Mouse (Mus musculus) heart, embryonic 14.5 days (tissue): Measurements from ENCODE around the gene Inpp5f. TPM values are rescaled to one million over a fixed set of nuclear protein-coding genes. Genes with fewer than 3 reads are reported as not detected.
"Not testable (repeated sequence)": the region's sequence is repeated elsewhere in the genome, so short reads cannot be mapped to it uniquely, and the experiment has no call there.

Experiments
- ATAC-seq: fragments of 200-750 bp; cut with Nextera tagmentation; 2 replicates; pipeline ENCODE4 v1.8.0; 2017; ENCODE audit warnings: low read depth, moderate TSS enrichment; ENCODE audit not compliant: insufficient number of reproducible peaks, insufficient read depth, low FRiP score
- H3K27ac ChIP-seq, 2 experiments: fragments of 200-500 bp in 1 of 2; fragments of 300-500 bp in 1 of 2; sonication (generic) in 1 of 2; replicated peaks in 1 of 2; 2 replicates each; pipeline ENCODE4 v1.5.1; 2012 to 2014; ENCODE audit warnings: low read depth in 2 of 2, low read length in 2 of 2, control low read depth in 1 of 2, mild to moderate bottlenecking in 1 of 2, mixed read lengths in 1 of 2; ENCODE audit not compliant: control insufficient read depth in 1 of 2, insufficient read depth in 1 of 2
- H3K27me3 ChIP-seq: fragments of 300-500 bp; sonication (generic); 2 replicates; pipeline ENCODE4 v1.6.1; 2014; ENCODE audit warnings: mild to moderate bottlenecking, low read length, control low read depth; ENCODE audit not compliant: control insufficient read depth, insufficient read depth
- H3K36me3 ChIP-seq: fragments of 300-500 bp; sonication (generic); 2 replicates; pipeline ENCODE4 v1.6.1; 2014; ENCODE audit warnings: mild to moderate bottlenecking, control low read depth, low read length, mixed read lengths; ENCODE audit not compliant: control insufficient read depth, insufficient read depth
- H3K4me1 ChIP-seq, 2 experiments: fragments of 200-500 bp in 1 of 2; fragments of 300-500 bp in 1 of 2; sonication (generic) in 1 of 2; 2 replicates each; pipeline ENCODE4 v1.6.1; 2012 to 2014; ENCODE audit warnings: low read length in 2 of 2, control low read depth in 1 of 2, mixed read lengths in 1 of 2; ENCODE audit not compliant: control insufficient read depth in 2 of 2, insufficient read depth in 2 of 2
- H3K4me2 ChIP-seq: fragments of 300-500 bp; sonication (generic); 2 replicates; pipeline ENCODE4 v1.6.1; 2014; ENCODE audit warnings: mild to moderate bottlenecking, low read length
- H3K4me3 ChIP-seq, 2 experiments: fragments of 200-500 bp in 1 of 2; fragments of 300-500 bp in 1 of 2; sonication (generic) in 1 of 2; 2 replicates each; pipeline ENCODE4 v1.5.1; 2012 to 2014; ENCODE audit warnings: low read length in 2 of 2, mild to moderate bottlenecking in 2 of 2, control low read depth in 1 of 2, low read depth in 1 of 2, moderate library complexity in 1 of 2; ENCODE audit not compliant: control insufficient read depth in 1 of 2, insufficient read depth in 1 of 2
- H3K9ac ChIP-seq: fragments of 300-500 bp; sonication (generic); 2 replicates; pipeline ENCODE4 v1.6.1; 2014; ENCODE audit warnings: mild to moderate bottlenecking, low read length
- H3K9me3 ChIP-seq: fragments of 300-500 bp; sonication (generic); 2 replicates; pipeline ENCODE4 v1.6.1; 2016; ENCODE audit warnings: low read length, control low read depth; ENCODE audit not compliant: control insufficient read depth
- WGBS: fragments of 180-500 bp; shearing (Covaris S2); extraction: QIAGEN DNeasy Blood & Tissue Kit; methylation state at CpG from one replicate; pipeline ENCODE4 v1.1.7; 2014; 5-methylcytosine and 5-hydroxymethylcytosine counted together
- polyA plus RNA-seq: library from polyadenylated mRNA; unstranded; fragments of >200 nt; fragmentation: Nextera tagmentation; extraction: Ambion mirVana; gene quantifications from 2 replicates; pipeline ENCODE4 v1.2.1, GENCODE M21; 2014

Inpp5f gene
- polyA plus RNA-seq, 1 experiment from 2014 or later = 15.6 TPM

DNA sequence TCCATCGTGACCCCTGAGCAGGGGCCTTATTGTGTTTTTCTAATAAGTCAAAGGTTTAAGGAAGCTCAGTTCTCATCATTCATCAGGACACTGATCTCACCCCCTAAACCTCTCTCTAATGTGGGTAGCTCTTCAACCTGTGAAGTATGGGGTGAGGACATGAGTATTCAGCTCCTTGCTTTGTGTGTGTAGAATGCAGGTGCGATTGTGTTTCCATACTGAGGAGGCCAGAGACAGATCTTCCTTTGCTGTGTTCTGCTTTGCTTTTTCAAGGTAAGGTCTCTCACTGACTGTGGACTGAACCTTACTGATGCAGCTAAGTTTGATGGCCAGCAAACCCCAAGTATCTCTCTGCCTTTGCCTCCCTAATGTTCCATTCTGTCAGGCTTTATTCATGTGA lies 14.9 kb upstream of the Inpp5f start:
- H3K9ac ChIP-seq = no peak overlapping the region
- H3K4me1 ChIP-seq = peaks cover 5 to 10% of the 10 kb centered on the region in 2 experiments
- peaks cover 5% of the 10 kb centered on the region; the same call in 1 of the 2 replicates for H3K9me3 ChIP-seq
- H3K4me3 ChIP-seq = no peak overlapping the region
- no peak for ATAC-seq
- no peak overlapping the region for H3K4me2 ChIP-seq
- H3K27ac ChIP-seq = no peak overlapping the region
- H3K27me3 ChIP-seq = no peaks in the 10 kb centered on the region
- 93% methylated on average over 2 of the region's 2 CpGs for WGBS
- H3K36me3 ChIP-seq = no peaks in the 10 kb centered on the region

DNA sequence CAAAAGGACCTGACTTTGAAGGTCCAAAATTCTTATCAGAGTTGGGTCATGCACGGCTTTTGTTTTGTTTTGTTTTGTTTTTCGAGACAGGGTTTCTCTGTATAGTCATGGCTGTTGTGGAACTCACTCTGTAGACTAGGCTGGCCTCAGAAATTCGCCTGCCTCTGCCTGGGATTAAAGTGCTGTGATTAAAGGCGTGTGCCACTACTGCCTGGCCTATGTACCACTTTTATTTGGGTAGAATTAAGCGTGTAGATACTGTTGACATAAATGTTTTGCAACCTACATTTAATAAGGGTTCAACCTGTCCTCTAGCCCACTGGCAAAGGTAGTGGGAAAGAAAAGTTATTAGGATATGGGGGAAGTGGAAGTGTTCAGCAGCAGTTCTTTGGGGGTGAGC lies 12.1 kb upstream of the Inpp5f start:
- H3K27me3 ChIP-seq = no peaks in the 10 kb centered on the region
- peaks cover 5% of the 10 kb centered on the region; the same call in 1 of the 2 replicates for H3K9me3 ChIP-seq
- no peak overlapping the region for H3K9ac ChIP-seq
- H3K4me1 ChIP-seq = no peaks in the 10 kb centered on the region
- no peak overlapping the region for H3K27ac ChIP-seq
- no peak for ATAC-seq
- 78% methylated on average over 5 of the region's 5 CpGs for WGBS
- H3K4me2 ChIP-seq = no peak overlapping the region
- H3K36me3 ChIP-seq = no peaks in the 10 kb centered on the region
- H3K4me3 ChIP-seq = no peak overlapping the region

DNA sequence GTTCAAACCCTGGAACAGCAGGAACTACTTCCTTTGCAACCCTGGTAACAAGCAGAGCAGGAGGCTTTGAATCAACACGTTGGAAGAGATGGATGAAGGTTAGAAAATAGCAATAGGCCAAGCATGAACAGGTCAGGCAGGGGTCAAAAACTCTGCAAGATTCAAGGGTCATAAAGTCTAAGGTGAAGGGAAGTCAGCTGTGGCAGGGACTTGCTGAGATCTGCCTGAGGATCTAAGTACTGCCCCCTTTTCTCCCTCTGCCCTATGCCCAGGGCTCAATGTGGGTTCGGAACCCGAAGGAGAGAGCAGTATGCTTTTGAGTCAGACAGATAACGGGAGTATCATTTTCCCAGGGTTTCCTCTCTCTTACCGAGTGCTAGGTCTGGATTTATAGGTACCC lies 9.3 kb upstream of the Inpp5f start:
- H3K4me3 ChIP-seq = no peak overlapping the region
- H3K27ac ChIP-seq = no peak overlapping the region
- no peaks in the 10 kb centered on the region for H3K36me3 ChIP-seq
- H3K4me1 ChIP-seq = no peaks in the 10 kb centered on the region
- 78% methylated on average over 5 of the region's 5 CpGs for WGBS
- no peak overlapping the region for H3K4me2 ChIP-seq
- H3K27me3 ChIP-seq = no peaks in the 10 kb centered on the region
- no peak overlapping the region for H3K9ac ChIP-seq
- H3K9me3 ChIP-seq = peaks cover 1% of the 10 kb centered on the region; the same call in 1 of the 2 replicates
- no peak for ATAC-seq

DNA sequence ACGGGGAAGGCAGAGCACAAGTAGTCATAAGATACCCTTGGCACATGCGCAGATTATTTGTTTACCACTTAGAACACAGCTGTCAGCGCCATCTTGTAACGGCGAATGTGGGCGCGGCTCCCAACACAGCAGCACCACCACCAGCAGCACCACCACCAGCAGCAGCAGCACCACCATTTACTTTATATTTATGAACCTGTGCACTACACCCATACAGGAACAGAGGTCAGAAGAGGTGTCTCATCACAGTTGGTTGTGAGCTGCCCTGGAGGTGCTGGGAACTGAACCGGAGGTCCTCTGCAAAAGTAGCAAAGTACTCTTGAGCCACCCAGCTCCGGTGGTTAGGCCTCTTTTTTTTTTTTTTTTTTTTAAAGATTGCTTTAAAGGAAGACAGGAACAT lies 1.2 kb upstream of the Inpp5f start:
- H3K36me3 ChIP-seq, H3K9ac ChIP-seq, H3K4me2 ChIP-seq, H3K27ac ChIP-seq, ATAC-seq, H3K4me3 ChIP-seq, H3K9me3 ChIP-seq, H3K27me3 ChIP-seq: not testable (repeated sequence)
- WGBS = 98% methylated on average over 7 of the region's 9 CpGs
- H3K4me1 ChIP-seq = peaks cover 2 to 16% of the 10 kb centered on the region in 2 experiments; a peak in 3 of 4 replicates

DNA sequence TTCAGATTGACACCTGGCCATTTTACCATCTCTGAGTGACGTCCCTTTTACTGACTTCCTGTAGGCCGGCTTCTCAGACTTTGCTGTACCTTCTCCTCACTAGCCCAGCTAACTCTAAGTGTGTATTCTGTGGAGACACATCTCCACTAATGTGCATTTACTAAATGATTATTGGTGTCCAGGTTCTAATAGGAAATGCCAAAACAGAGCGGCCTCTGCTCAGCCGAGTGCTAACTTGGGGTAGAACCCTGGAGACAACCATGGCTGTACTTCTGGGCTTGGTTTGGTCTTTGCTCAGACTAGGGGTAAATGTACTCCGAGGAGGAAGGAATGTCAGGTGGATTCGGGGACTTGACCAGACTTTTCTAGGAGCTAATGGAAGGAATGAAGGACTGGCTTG lies 638 bp upstream of the Inpp5f start:
- WGBS = 94% methylated on average over 6 of the region's 6 CpGs
- no peak for ATAC-seq
- Histone ChIP-seq H3K4me3 (peak overlapping the region; percentile 66 to 86), H3K9me3 (0 out of 2 replicates have a peak, but pooled peaks cover 2% of the 10 kb centered on the region), H3K36me3 (no peaks in the 10 kb centered on the region), H3K27ac (peak overlapping the region; percentile 4 to 38; a peak in 1 of 4 replicates), H3K4me1 (peaks cover 2 to 16% of the 10 kb centered on the region in 2 experiments; a peak in 3 of 4 replicates), H3K4me2 (peak overlapping the region; percentile 90), H3K27me3 (no peaks in the 10 kb centered on the region), H3K9ac (peak overlapping the region; percentile 45; the same call in 1 of the 2 replicates)

DNA sequence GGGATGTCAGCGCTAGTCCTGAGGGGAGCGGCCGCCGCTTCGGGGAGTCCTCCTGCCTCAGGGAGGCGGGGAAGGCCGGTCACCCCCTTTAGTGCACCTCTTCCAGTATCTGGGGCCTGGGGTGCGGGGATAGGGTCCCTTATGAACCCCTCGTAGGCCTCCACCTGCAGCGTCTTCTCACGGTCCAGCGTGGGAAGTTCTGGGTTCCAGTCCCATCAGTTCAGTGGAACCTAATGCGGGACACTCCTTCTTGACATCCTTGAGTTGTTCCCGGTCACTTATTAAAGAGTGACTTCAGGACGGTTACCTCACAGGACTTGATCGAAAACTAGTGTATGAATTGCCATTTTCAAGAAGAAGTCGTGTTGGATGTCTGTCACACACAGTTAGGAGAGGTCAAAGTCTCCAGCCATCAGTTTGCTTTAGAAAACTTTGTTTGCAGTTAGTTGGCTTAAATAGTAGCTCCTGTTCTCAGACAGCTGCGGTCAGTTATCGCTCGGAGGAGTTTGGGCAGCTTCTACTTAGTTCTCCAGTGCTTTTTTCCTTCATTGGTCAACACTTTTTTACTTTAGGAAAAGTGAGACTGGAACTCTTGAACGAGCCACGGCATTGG lies 777 bp downstream of the Inpp5f start:
- WGBS = 19% methylated on average over 22 of the region's 22 CpGs
- ATAC-seq = no peak
- Histone ChIP-seq H3K4me2 (peak overlapping the region; percentile 90), H3K27ac (peak overlapping the region in 1 of 2 experiments; percentile 77; a peak in 2 of 4 replicates), H3K9ac (peak overlapping the region; percentile 88), H3K4me1 (peaks cover 2 to 16% of the 10 kb centered on the region in 2 experiments; a peak in 3 of 4 replicates), H3K9me3 (0 out of 2 replicates have a peak, but pooled peaks cover 2% of the 10 kb centered on the region), H3K27me3 (no peaks in the 10 kb centered on the region), H3K4me3 (peak overlapping the region; percentile 66 to 86), H3K36me3 (no peaks in the 10 kb centered on the region)

DNA sequence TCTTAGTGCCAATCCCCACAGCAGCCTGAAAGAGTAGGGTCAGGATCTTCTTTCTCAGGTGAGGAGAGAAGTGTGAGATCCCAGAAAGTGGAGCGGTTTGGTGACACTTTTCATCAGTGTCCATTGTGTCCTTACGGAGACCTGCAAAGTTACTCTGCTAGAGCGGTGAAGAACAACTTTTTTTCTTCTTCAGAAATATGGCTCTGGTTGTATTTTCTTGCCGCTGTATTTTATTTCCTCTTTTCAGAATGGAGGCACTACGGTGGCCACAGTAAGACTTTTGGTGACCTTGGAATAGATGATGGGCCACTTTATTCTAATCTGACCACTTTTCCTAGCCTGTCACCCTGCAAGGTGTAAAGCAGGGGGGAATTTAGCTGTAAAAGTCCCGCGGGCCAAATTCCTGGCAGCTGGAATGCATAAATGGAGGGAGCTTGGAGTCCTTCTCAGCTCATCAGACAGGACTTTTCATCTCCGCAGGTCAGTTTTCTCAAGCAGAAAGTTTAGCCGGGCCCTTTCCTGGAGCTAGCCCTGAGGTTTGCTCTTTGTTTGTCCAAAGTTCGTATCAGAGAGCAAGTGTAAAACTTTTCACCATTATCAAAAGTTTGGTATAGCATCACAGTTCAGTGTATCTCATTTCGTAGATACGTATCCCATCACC lies 1.5 kb downstream of the Inpp5f start:
- Histone ChIP-seq H3K27me3 (no peaks in the 10 kb centered on the region), H3K9me3 (0 out of 2 replicates have a peak, but pooled peaks cover 2% of the 10 kb centered on the region), H3K4me1 (peaks cover 2 to 16% of the 10 kb centered on the region in 2 experiments; a peak in 3 of 4 replicates), H3K36me3 (no peaks in the 10 kb centered on the region), H3K4me3 (peak overlapping the region in 1 of 2 experiments; percentile 86; a peak in 2 of 4 replicates), H3K4me2 (peak overlapping the region; percentile 90), H3K27ac (no peak overlapping the region), H3K9ac (peak overlapping the region; percentile 88)
- ATAC-seq = no peak
- 75% methylated on average over 12 of the region's 12 CpGs for WGBS
